Mouse (Mus musculus) hindbrain, postnatal 0 days (tissue): ENCODE measurements around the gene Dctn1. TPM values are rescaled to one million over a fixed set of nuclear protein-coding genes. Genes with fewer than 3 reads are reported as not detected.

Experiments used
- ATAC-seq: fragments of 200-750 bp; cut with Nextera tagmentation; 2 replicates; pipeline ENCODE4 v1.8.0; 2017; ENCODE audit warnings: mild to moderate bottlenecking, moderate TSS enrichment, moderate library complexity
- DNase-seq: peaks from one replicate; pipeline ENCODE4 v3.0.0-alpha.2; 2015; ENCODE audit warnings: low spot score
- H3K27ac ChIP-seq: fragments of 300-500 bp; sonication (generic); 2 replicates; pipeline ENCODE4 v1.5.1; 2014; ENCODE audit warnings: mild to moderate bottlenecking
- H3K27me3 ChIP-seq: fragments of 300-500 bp; sonication (generic); 2 replicates; pipeline ENCODE4 v1.6.1; 2014; ENCODE audit warnings: low read length, mixed read lengths; ENCODE audit not compliant: insufficient read depth
- H3K36me3 ChIP-seq: fragments of 300-500 bp; sonication (generic); 2 replicates; pipeline ENCODE4 v1.6.1; 2014; ENCODE audit warnings: low read length, mixed read lengths; ENCODE audit not compliant: insufficient read depth
- H3K4me1 ChIP-seq: fragments of 300-500 bp; sonication (generic); 2 replicates; pipeline ENCODE4 v1.6.1; 2014; ENCODE audit warnings: antibody characterized with exemption, low read length, mixed read lengths; ENCODE audit not compliant: insufficient read depth
- H3K4me2 ChIP-seq: fragments of 300-500 bp; sonication (generic); 2 replicates; pipeline ENCODE4 v1.6.1; 2014; ENCODE audit warnings: low read depth, mild to moderate bottlenecking, low read length, moderate library complexity, mixed read lengths
- H3K4me3 ChIP-seq: fragments of 300-500 bp; sonication (generic); 2 replicates; pipeline ENCODE4 v1.5.1; 2014; ENCODE audit warnings: low read length
- H3K9ac ChIP-seq: fragments of 300-500 bp; sonication (generic); replicated peaks from 2 replicates; pipeline ENCODE4 v1.6.1; 2014; ENCODE audit warnings: mild to moderate bottlenecking, low read length, moderate library complexity, mixed read lengths
- H3K9me3 ChIP-seq: fragments of 300-500 bp; sonication (generic); 2 replicates; pipeline ENCODE4 v1.6.1; 2016; ENCODE audit warnings: low read length, mixed read lengths
- CTCF ChIP-seq: IDR thresholded peaks from 2 replicates; pipeline ENCODE4 v1.5.1; 2016; ENCODE audit warnings: antibody characterized with exemption, control low read depth, low read depth
- WGBS: fragments of 180-500 bp; shearing (Covaris S2); extraction: QIAGEN DNeasy Blood & Tissue Kit; methylation state at CpG from one replicate; pipeline ENCODE4 v1.1.7; 2014; 5-methylcytosine and 5-hydroxymethylcytosine counted together
- polyA plus RNA-seq: library from polyadenylated mRNA; unstranded; fragments of >200 nt; fragmentation: Nextera tagmentation; extraction: Ambion mirVana; gene quantifications from 2 replicates; pipeline ENCODE4 v1.2.1, GENCODE M21; 2015
- total RNA-seq: library from RNA; depleted of rRNA; stranded (reverse); fragments of >200 nt; gene quantifications from 2 replicates; pipeline ENCODE4 v1.2.3, GENCODE M21; 2014; rRNA removed

Gene Dctn1
- total and polyA plus RNA-seq, 2 experiments from 2014 or later, result 132 to 153 TPM

- Histone ChIP-seq H3K4me3 (no peak overlapping the region), H3K36me3 (no peaks in the 10 kb centered on the region), H3K4me2 (peak overlapping the region; percentile 28), H3K4me1 (peaks cover 5% of the 10 kb centered on the region), H3K27ac (no peak overlapping the region), H3K9me3 (no peaks in the 10 kb centered on the region), H3K9ac (no peak overlapping the region), H3K27me3 (no peaks in the 10 kb centered on the region)
- DNase-seq (no peak), ATAC-seq (peak; percentile 36; the same call in 1 of the 2 replicates)
- WGBS, result 7% methylated on average over 9 of the region's 9 CpGs
- no peak for TF ChIP-seq CTCF
Measured at GRCm38 (mm10) chr6:83237123-83237522, 71.4 kb downstream of the Dctn1 start.

DNA sequence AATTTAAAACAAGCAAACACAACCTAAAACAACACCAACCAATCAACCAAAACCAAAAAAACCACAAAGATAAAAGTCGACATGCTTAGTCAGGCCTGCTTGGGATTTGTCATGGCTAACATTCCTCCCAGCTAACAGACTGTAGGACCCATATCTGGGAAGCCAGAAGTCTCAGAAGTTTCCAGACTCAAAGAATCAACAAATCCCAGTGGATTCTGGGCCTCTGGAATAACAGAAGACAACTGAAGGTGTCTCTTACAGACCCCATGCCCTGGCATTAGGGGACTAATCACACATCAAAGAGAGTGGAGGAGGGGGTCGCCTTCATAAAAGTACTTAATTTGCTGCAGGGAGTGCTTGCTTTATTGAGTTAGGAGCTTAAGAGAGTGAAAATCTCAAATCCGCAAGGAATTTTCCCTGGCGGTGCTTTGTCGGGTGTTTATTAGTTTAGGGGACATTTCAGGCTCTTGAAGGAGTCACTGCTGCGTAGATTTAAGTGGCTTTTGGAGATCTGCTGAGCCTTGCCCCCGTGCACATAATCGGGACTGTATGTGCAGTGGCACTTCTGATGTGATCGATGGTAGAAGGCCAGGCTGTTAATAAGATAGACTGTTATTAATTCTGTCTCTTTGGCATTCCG lies 78.8 kb downstream of the Dctn1 start:
- no peaks in the 10 kb centered on the region for H3K27me3 ChIP-seq
- no peak for TF ChIP-seq CTCF
- DNase-seq, result no peak
- WGBS, result 60% methylated on average over 10 of the region's 10 CpGs
- no peak for ATAC-seq
- no peaks in the 10 kb centered on the region for H3K36me3 ChIP-seq
- H3K4me1 ChIP-seq, result no peaks in the 10 kb centered on the region
- H3K27ac ChIP-seq, result no peak overlapping the region
- no peak overlapping the region for H3K9ac ChIP-seq
- H3K4me3 ChIP-seq, result no peak overlapping the region
- H3K9me3 ChIP-seq, result no peaks in the 10 kb centered on the region
- no peak overlapping the region for H3K4me2 ChIP-seq

GRCm38 (mm10) chr6:83245134-83245533 lies 79.4 kb downstream of the Dctn1 start:
- no peak for TF ChIP-seq CTCF
- H3K4me1 ChIP-seq, result no peaks in the 10 kb centered on the region

GRCm38 (mm10) chr6:83245997-83246396 lies 80.3 kb downstream of the Dctn1 start:
- no peak for TF ChIP-seq CTCF
- Histone ChIP-seq H3K9ac (no peak overlapping the region), H3K27ac (no peak overlapping the region), H3K4me3 (no peak overlapping the region), H3K9me3 (no peaks in the 10 kb centered on the region), H3K36me3 (no peaks in the 10 kb centered on the region), H3K27me3 (no peaks in the 10 kb centered on the region), H3K4me2 (no peak overlapping the region), H3K4me1 (no peaks in the 10 kb centered on the region)
- WGBS, result 90% methylated on average over 1 of the region's 1 CpGs
- ATAC-seq (no peak), DNase-seq (no peak)

More at GRCm38 (mm10) chr6:83245134-83245533, 79.4 kb downstream of the Dctn1 start:
- 63% methylated on average over 6 of the region's 6 CpGs for WGBS
- Histone ChIP-seq H3K9ac (no peak overlapping the region), H3K27me3 (no peaks in the 10 kb centered on the region), H3K9me3 (no peaks in the 10 kb centered on the region), H3K36me3 (no peaks in the 10 kb centered on the region), H3K4me2 (no peak overlapping the region), H3K4me3 (no peak overlapping the region), H3K27ac (no peak overlapping the region)
- DNase-seq (peak; percentile 17), ATAC-seq (no peak)

- no peak overlapping the region for H3K27ac ChIP-seq
- H3K9me3 ChIP-seq, result no peaks in the 10 kb centered on the region
- no peak for ATAC-seq
- H3K4me3 ChIP-seq, result no peak overlapping the region
- H3K27me3 ChIP-seq, result no peaks in the 10 kb centered on the region
- WGBS, result 92% methylated on average over 4 of the region's 4 CpGs
- no peak for TF ChIP-seq CTCF
- no peaks in the 10 kb centered on the region for H3K4me1 ChIP-seq
- H3K4me2 ChIP-seq, result no peak overlapping the region
- no peak for DNase-seq
- H3K36me3 ChIP-seq, result no peaks in the 10 kb centered on the region
- H3K9ac ChIP-seq, result no peak overlapping the region
Measured at GRCm38 (mm10) chr6:83246750-83247149, 81.0 kb downstream of the Dctn1 start.

DNA sequence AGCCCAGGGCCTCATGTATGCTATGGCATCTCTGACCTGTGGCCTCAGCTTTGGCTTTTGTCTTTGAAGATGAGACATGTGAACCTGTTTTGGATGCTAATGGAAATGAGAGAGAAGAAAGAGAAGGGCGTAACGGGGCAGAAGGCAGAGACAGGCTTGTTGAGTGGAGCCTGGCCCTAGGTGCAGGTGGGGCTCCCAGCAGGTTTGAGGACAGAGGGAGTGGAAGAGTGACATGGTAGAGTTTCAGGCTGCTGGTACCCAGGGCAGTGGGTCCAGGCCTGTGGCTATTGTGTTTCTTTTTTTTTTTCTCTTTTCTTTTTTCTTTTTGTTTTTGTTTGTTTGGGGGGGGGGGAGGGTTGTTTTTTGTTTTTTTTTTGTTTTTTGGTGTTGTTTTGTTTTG lies 81.4 kb downstream of the Dctn1 start:
- Histone ChIP-seq H3K27ac (no peak overlapping the region), H3K9ac (no peak overlapping the region), H3K27me3 (no peaks in the 10 kb centered on the region), H3K4me3 (no peak overlapping the region), H3K4me1 (no peaks in the 10 kb centered on the region), H3K36me3 (no peaks in the 10 kb centered on the region), H3K9me3 (no peaks in the 10 kb centered on the region), H3K4me2 (no peak overlapping the region)
- no peak for DNase-seq
- ATAC-seq, result no peak
- WGBS, result 84% methylated on average over 2 of the region's 2 CpGs
- TF ChIP-seq CTCF, result no peak

Other genes starting within 250 kb of the Dctn1 start
- gene Sema4f, start 226.2 kb upstream of the Dctn1 start, total RNA-seq, result 19.2 and 21.6 TPM in 2 replicates
- 18.1 and 19.4 TPM in 2 replicates for gene Sema4f, start 226.2 kb upstream of the Dctn1 start, polyA plus RNA-seq
- gene M1ap, start 219.0 kb upstream of the Dctn1 start, total RNA-seq, result 0.16 TPM in 1 of 2 replicates, not detected in the other
- 0.24 and 0.38 TPM in 2 replicates for gene M1ap, start 219.0 kb upstream of the Dctn1 start, polyA plus RNA-seq
- gene Dok1, start 132.4 kb upstream of the Dctn1 start, total RNA-seq, result 4.3 and 15.4 TPM in 2 replicates
- gene Dok1, start 132.4 kb upstream of the Dctn1 start, polyA plus RNA-seq, result 1.8 and 2.5 TPM in 2 replicates
- 4.6 and 6.1 TPM in 2 replicates for gene Loxl3, start 131.7 kb upstream of the Dctn1 start, total RNA-seq
- 5.4 and 5.6 TPM in 2 replicates for gene Loxl3, start 131.7 kb upstream of the Dctn1 start, polyA plus RNA-seq
- gene Aup1, start 111.4 kb upstream of the Dctn1 start, total RNA-seq, result 185 and 219 TPM in 2 replicates
- 136 and 148 TPM in 2 replicates for gene Aup1, start 111.4 kb upstream of the Dctn1 start, polyA plus RNA-seq
- 48.4 and 54.2 TPM in 2 replicates for gene Htra2, start 110.6 kb upstream of the Dctn1 start, total RNA-seq
- 82.9 and 88.2 TPM in 2 replicates for gene Htra2, start 110.6 kb upstream of the Dctn1 start, polyA plus RNA-seq
- gene Dqx1, start 108.1 kb upstream of the Dctn1 start, total RNA-seq, result 0.50 TPM in 1 of 2 replicates, not detected in the other
- 0.36 and 0.42 TPM in 2 replicates for gene Dqx1, start 108.1 kb upstream of the Dctn1 start, polyA plus RNA-seq
- gene Tlx2, start 95.6 kb upstream of the Dctn1 start, total RNA-seq, result 0.54 TPM in 1 of 2 replicates, not detected in the other
- gene Tlx2, start 95.6 kb upstream of the Dctn1 start, polyA plus RNA-seq, result not detected in 2 replicates
- gene Pcgf1, start 88.1 kb upstream of the Dctn1 start, total RNA-seq, result 11.0 and 16.4 TPM in 2 replicates
- 27.8 and 29.1 TPM in 2 replicates for gene Pcgf1, start 88.1 kb upstream of the Dctn1 start, polyA plus RNA-seq
- not detected in 2 replicates for gene Lbx2, start 79.6 kb upstream of the Dctn1 start, total RNA-seq
- not detected in 2 replicates for gene Lbx2, start 79.6 kb upstream of the Dctn1 start, polyA plus RNA-seq
- gene Ccdc142, start 64.3 kb upstream of the Dctn1 start, total RNA-seq, result 12.7 and 19.9 TPM in 2 replicates
- gene Ccdc142, start 64.3 kb upstream of the Dctn1 start, polyA plus RNA-seq, result 4.7 TPM in 2 replicates
- gene Gm42688, start 64.3 kb upstream of the Dctn1 start, total RNA-seq, result 4.3 and 5.7 TPM in 2 replicates
- gene Gm42688, start 64.3 kb upstream of the Dctn1 start, polyA plus RNA-seq, result 3.0 and 3.7 TPM in 2 replicates
- 72.5 and 73.7 TPM in 2 replicates for gene Mrpl53, start 56.9 kb upstream of the Dctn1 start, total RNA-seq
- 122 and 126 TPM in 2 replicates for gene Mrpl53, start 56.9 kb upstream of the Dctn1 start, polyA plus RNA-seq
- 44.9 and 48.5 TPM in 2 replicates for gene Mogs, start 50.4 kb upstream of the Dctn1 start, total RNA-seq
- 20.5 and 21.1 TPM in 2 replicates for gene Mogs, start 50.4 kb upstream of the Dctn1 start, polyA plus RNA-seq
- 182 and 209 TPM in 2 replicates for gene Wbp1, start 44.4 kb upstream of the Dctn1 start, total RNA-seq
- 99.6 and 101 TPM in 2 replicates for gene Wbp1, start 44.4 kb upstream of the Dctn1 start, polyA plus RNA-seq
- gene Ino80b, start 40.5 kb upstream of the Dctn1 start, total RNA-seq, result 26.7 and 31.0 TPM in 2 replicates
- 12.0 and 14.8 TPM in 2 replicates for gene Ino80b, start 40.5 kb upstream of the Dctn1 start, polyA plus RNA-seq
- 40.0 and 73.6 TPM in 2 replicates for gene Rtkn, start 30.5 kb upstream of the Dctn1 start, total RNA-seq
- gene Rtkn, start 30.5 kb upstream of the Dctn1 start, polyA plus RNA-seq, result 20.8 and 21.1 TPM in 2 replicates
- gene Wdr54, start 9.5 kb upstream of the Dctn1 start, total RNA-seq, result 8.5 and 13.8 TPM in 2 replicates
- gene Wdr54, start 9.5 kb upstream of the Dctn1 start, polyA plus RNA-seq, result 19.9 and 20.0 TPM in 2 replicates
- gene 1700003E16Rik, start 9.5 kb upstream of the Dctn1 start, total RNA-seq, result 12.7 and 17.8 TPM in 2 replicates
- gene 1700003E16Rik, start 9.5 kb upstream of the Dctn1 start, polyA plus RNA-seq, result 10.2 and 11.4 TPM in 2 replicates
- 5.2 and 6.0 TPM in 2 replicates for gene Slc4a5, start 53.9 kb downstream of the Dctn1 start, total RNA-seq
- gene Slc4a5, start 53.9 kb downstream of the Dctn1 start, polyA plus RNA-seq, result 2.5 and 2.8 TPM in 2 replicates
- 21.1 and 24.1 TPM in 2 replicates for gene Mthfd2, start 160.0 kb downstream of the Dctn1 start, total RNA-seq
- gene Mthfd2, start 160.0 kb downstream of the Dctn1 start, polyA plus RNA-seq, result 24.2 and 26.7 TPM in 2 replicates
- gene Mob1a, start 160.1 kb downstream of the Dctn1 start, total RNA-seq, result 31.7 and 32.8 TPM in 2 replicates
- gene Mob1a, start 160.1 kb downstream of the Dctn1 start, polyA plus RNA-seq, result 11.3 and 11.6 TPM in 2 replicates
- gene Bola3, start 183.2 kb downstream of the Dctn1 start, total RNA-seq, result 7.1 and 11.2 TPM in 2 replicates
- 71.0 and 85.4 TPM in 2 replicates for gene Bola3, start 183.2 kb downstream of the Dctn1 start, polyA plus RNA-seq